7 mouse cellular contexts compared by ENCODE assay signal in genomic region chr2:75658727-75659628, GRCm38 (mm10). TPM values are rescaled to one million over a fixed set of nuclear protein-coding genes. Genes with fewer than 3 reads are reported as not detected.
DNase-seq lines count a peak whose midpoint lies in the region; ATAC-seq and TF ChIP-seq lines count a peak whose summit lies in the region.

Gene Hnrnpa3, plus strand, starts transcription at chr2:75659261.

- peak; percentile 95 for ATAC-seq in intestine, postnatal 0 days
- ATAC-seq in midbrain, embryonic 12.5 days (ENCODE audit: low FRiP score, low read depth): peak; percentile 96

- no peaks in the 10 kb centered on the region for H3K27me3 ChIP-seq in intestine, postnatal 0 days (replicated peaks; ENCODE audit: control insufficient read depth, insufficient read depth, low read length)
- H3K27me3 ChIP-seq in midbrain, embryonic 12.5 days: no peaks in the 10 kb centered on the region
- no peaks in the 10 kb centered on the region for H3K27me3 ChIP-seq in small intestine, adult 2 months (ENCODE audit: control insufficient read depth, insufficient read depth, low read length)

- TF ChIP-seq CTCF in intestine, postnatal 0 days (IDR thresholded peaks at IDR 0.05; ENCODE audit: low read depth): peak; percentile 12
- TF ChIP-seq CTCF in small intestine, adult 2 months (IDR thresholded peaks at IDR 0.05; ENCODE audit: extremely low read depth, insufficient read length, insufficient replicate concordance, low read depth, low read length): peak; percentile 29; the same call in 1 of the 2 replicates

- H3K4me3 ChIP-seq in intestine, postnatal 0 days (ENCODE audit: low read depth, low read length): peak within 1 kb of the TSS; percentile 94
- H3K4me3 ChIP-seq in midbrain, embryonic 12.5 days: peak within 1 kb of the TSS; percentile 93
- peak within 1 kb of the TSS; percentile 92 for H3K4me3 ChIP-seq in small intestine, adult 2 months (ENCODE audit: low read depth, low read length)

- TF ChIP-seq POLR2A in small intestine, adult 2 months (IDR thresholded peaks at IDR 0.05; ENCODE audit: low read depth, low read length): peak; percentile 81

- peak; percentile 99 for DNase-seq in adrenal gland, adult 8-10 months
- peak; percentile 99 for DNase-seq in embryo, embryonic 9.5 days (ENCODE audit: extremely low spot score)
- DNase-seq in gastrocnemius, postnatal 4 days (ENCODE audit: low spot score in 2 of 2): peak; percentile 98
- DNase-seq in left cerebral cortex, postnatal 4 days: peak; percentile 99

- H3K9me3 ChIP-seq in intestine, postnatal 0 days (ENCODE audit: control insufficient read depth): no peaks in the 10 kb centered on the region
- H3K9me3 ChIP-seq in midbrain, embryonic 12.5 days: no peaks in the 10 kb centered on the region

- 0 out of 2 replicates have a peak, but pooled peaks cover 2% of the 10 kb centered on the region for H3K4me1 ChIP-seq in intestine, postnatal 0 days (replicated peaks; ENCODE audit: control insufficient read depth, insufficient read depth, low read length)
- peaks cover 23% of the 10 kb centered on the region for H3K4me1 ChIP-seq in midbrain, embryonic 12.5 days
- peaks cover 6% of the 10 kb centered on the region; the same call in 1 of the 2 replicates for H3K4me1 ChIP-seq in small intestine, adult 2 months (ENCODE audit: control insufficient read depth, insufficient read depth, insufficient read length, low read length)

- WGBS in intestine, postnatal 0 days: under 1% methylated on average over 93 of the region's 102 CpGs
- under 1% methylated on average over 87 of the region's 102 CpGs for WGBS in midbrain, embryonic 12.5 days
- under 1% methylated on average over 96 of the region's 102 CpGs for WGBS in small intestine, adult 2 months

- intact Hi-C loops in left cerebral cortex, postnatal 4 days (cut with DNase I): no loop called here

- peaks cover 20% of the 10 kb centered on the region for H3K36me3 ChIP-seq in intestine, postnatal 0 days (ENCODE audit: control insufficient read depth, insufficient read depth)
- H3K36me3 ChIP-seq in midbrain, embryonic 12.5 days: peaks cover 17% of the 10 kb centered on the region
- peaks cover 16% of the 10 kb centered on the region for H3K36me3 ChIP-seq in small intestine, adult 2 months (ENCODE audit: control insufficient read depth, insufficient read depth, low read length)

- peak within 1 kb of the TSS; percentile 97 for H3K27ac ChIP-seq in intestine, postnatal 0 days (ENCODE audit: low read depth, low read length)
- peak within 1 kb of the TSS; percentile 98 for H3K27ac ChIP-seq in midbrain, embryonic 12.5 days (replicated peaks)
- H3K27ac ChIP-seq in small intestine, adult 2 months (ENCODE audit: insufficient read depth, low read depth, low read length): peak within 1 kb of the TSS; percentile 98

- H3K4me2 ChIP-seq in intestine, postnatal 0 days (replicated peaks; ENCODE audit: low read depth): peak within 1 kb of the TSS; percentile 62
- peak within 1 kb of the TSS; percentile 78 for H3K4me2 ChIP-seq in midbrain, embryonic 12.5 days (replicated peaks)

- peak within 1 kb of the TSS; percentile 98 for H3K9ac ChIP-seq in intestine, postnatal 0 days (ENCODE audit: low read depth, low read length)
- peak within 1 kb of the TSS; percentile 98 for H3K9ac ChIP-seq in midbrain, embryonic 12.5 days (replicated peaks)

RNA-seq across cellular contexts. Expression of gene Hnrnpa3, which starts in this region (rescaled TPM):
- total RNA-seq in adrenal gland, adult 8-10 months (2022): 100 to 1,000 TPM; 269 to 378 (median 343) TPM
- 100 to 1,000 TPM; 421 to 501 TPM for total RNA-seq in gastrocnemius, postnatal 4 days (2021)
- polyA plus RNA-seq in intestine, postnatal 0 days (2015; fragmentation: Nextera tagmentation; extraction: Ambion mirVana): 149 and 151 TPM in 2 replicates
- total RNA-seq in left cerebral cortex, postnatal 4 days (2021): 100 to 1,000 TPM; 456 to 465 TPM
- polyA plus RNA-seq in midbrain, embryonic 12.5 days (2016; fragmentation: Nextera tagmentation; extraction: Ambion mirVana): 345 and 374 TPM in 2 replicates
- 4.4 and 9.0 TPM in 2 replicates for polyA plus RNA-seq in small intestine, adult 2 months (2012; rRNA removed)

Comparison
In these comparisons a context has a peak if more than half of its experiments do, and no peak if none do; other contexts are left out.
1. Peak in every context shown above with its lines: DNase-seq, ATAC-seq, H3K4me3 ChIP-seq and H3K27ac ChIP-seq.
2. RNA of gene Hnrnpa3 (polyA plus RNA-seq): 345 to 374 TPM in midbrain, embryonic 12.5 days and 149 to 151 TPM in intestine, postnatal 0 days; 4.4 to 9.0 TPM in small intestine, adult 2 months; every median in the first group is over 10 times any median in the second.